Mouse (Mus musculus) layer of hippocampus, adult 2 months (tissue): ENCODE data around the gene Blvra. TPM values are rescaled to one million over a fixed set of nuclear protein-coding genes. Genes with fewer than 3 reads are reported as not detected.
"Not testable (repeated sequence)": the region's sequence is repeated elsewhere in the genome, so short reads cannot be mapped to it uniquely, and the experiment has no call there.

Source experiments
- DNase-seq, 2 experiments: peaks; one replicate each; pipeline ENCODE4 v3.0.0; 2022; ENCODE audit warnings: low spot score in 2 of 2
- H3K27ac ChIP-seq: fragments of 200-600 bp; 2 replicates; pipeline ENCODE4 v1.8.1; 2022
- H3K4me3 ChIP-seq: fragments of 200-600 bp; 2 replicates; pipeline ENCODE4 v1.8.1; 2022; ENCODE audit warnings: mild to moderate bottlenecking
- CTCF ChIP-seq: fragments of 200-600 bp; conservative IDR thresholded peaks from 2 replicates; pipeline ENCODE4 v1.8.1; 2022; ENCODE audit warnings: antibody characterized with exemption, mild to moderate bottlenecking, moderate library complexity
- total RNA-seq, 2 experiments: library from RNA; stranded (reverse); gene quantifications; 2 replicates each; pipeline ENCODE4 v1.2.3; 2021

Gene Blvra
- total RNA-seq, 2 experiments from 2014 or later = 17.3 to 20.2 TPM

DNA sequence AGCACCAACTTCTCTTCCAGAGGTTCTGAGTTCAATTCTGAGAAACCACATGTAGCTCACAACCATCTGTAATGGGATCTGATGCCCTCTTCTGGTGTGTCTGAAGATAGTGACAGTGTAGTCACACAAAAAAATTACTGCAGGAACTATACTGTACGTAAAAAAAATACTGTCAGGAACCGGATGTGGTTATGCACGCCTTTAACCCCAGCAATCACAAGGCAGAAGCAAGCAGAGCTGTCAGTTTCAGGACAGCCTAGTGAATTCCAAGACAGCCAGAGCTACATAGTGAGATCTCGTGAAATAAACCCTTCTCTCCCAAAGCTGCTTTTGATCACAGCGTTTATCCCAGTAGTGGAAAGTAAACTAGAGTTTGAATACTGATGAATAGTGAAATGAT is 15.8 kb downstream of the Blvra start:
- DNase-seq = no peak
- TF ChIP-seq CTCF = no peak
- H3K4me3 ChIP-seq = no peak overlapping the region
- H3K27ac ChIP-seq = no peak overlapping the region

DNA sequence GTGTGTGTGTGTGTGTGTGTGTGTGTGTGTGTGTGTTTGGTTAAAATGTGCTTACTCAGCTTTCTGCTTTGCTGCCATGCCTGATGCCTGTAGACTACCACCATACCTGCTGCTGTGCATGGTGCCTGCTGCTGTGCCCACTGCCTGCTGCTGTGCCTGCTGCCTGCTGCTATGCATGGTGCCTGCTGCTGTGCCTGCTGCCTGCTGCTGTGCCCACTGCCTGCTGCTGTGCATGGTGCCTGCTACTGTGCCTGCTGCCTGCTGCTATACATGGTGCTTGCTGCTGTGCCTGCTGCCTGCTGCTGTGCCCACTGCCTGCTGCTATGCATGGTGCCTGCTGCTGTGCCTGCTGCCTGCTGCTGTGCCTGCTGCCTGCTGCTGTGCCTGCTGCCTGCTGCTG is 19.7 kb downstream of the Blvra start:
- H3K27ac ChIP-seq, DNase-seq, H3K4me3 ChIP-seq: not testable (repeated sequence)

DNA sequence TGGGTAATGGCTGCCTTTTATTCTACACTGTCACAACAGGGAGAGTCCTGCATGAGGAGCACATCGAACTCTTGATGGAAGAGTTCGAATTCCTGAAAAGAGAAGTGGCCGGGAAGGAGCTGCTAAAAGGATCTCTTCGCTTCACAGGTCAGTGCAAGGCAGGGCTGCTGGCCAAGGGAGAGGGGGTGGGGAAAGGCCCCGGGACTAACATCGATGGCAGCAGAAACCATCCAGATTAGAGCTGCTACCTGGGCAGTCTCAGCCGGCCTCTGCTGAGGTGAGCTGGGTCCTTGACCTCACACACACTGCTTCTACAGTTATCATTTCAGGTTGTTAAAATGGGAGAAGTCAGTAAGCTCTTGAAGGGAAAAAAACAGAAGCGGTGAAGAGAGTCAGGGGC is 21.5 kb downstream of the Blvra start:
- Histone ChIP-seq H3K27ac (no peak overlapping the region), H3K4me3 (no peak overlapping the region)
- TF ChIP-seq CTCF = no peak
- DNase-seq = no peak

DNA sequence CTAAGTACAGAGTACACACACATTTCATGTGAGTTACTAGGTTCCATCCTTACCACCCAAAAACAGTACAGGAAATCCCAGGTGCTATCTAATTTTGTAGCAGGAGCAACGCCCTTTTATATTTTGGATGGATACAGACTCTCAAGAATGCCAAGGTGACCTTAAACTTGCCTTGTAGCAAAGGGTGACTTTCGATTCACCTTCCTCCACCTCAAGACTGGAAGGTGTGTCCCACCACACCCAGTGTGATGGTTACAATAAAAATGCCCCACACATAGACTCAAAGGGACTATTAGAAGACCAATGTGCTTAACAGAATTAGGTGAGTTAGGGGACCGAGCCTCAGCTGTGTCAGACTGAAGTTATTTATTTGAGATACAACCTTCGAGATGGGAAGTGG is 38.5 kb downstream of the Blvra start:
- Histone ChIP-seq H3K27ac (no peak overlapping the region), H3K4me3 (no peak overlapping the region)
- DNase-seq = no peak
- no peak for TF ChIP-seq CTCF

DNA sequence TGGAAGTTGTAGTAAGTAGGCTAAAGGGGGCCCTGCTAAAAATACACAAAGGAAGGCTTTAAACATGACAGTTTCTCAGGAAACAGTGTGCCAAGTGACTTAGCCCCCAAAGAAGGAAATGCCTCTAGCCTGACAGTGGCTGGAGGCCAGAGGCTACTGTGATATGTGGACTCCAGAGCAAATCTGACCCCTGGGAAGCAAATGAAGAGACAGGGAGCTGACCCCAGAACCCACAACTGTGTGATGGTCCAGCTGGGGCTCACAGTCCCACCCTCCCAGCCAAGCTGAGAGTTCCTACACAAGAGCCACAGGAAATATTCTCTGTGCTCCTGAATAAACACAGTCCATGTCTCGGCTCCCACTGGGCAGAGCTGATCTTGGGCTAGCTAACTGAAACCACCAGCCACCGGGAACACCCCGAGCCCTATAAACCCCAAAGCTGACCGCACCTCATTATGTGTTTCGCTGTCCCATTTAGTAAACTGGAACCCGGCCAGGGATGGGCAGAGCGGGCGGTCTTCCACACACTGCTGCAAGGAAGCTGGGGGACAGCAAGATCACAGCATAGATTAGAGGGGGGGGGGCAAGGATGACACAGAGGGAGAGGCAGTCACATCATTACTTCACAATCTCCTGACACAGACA is 51.2 kb downstream of the Blvra start:
- no peak overlapping the region for H3K4me3 ChIP-seq
- peak overlapping the region; percentile 39; the same call in 1 of the 2 replicates for H3K27ac ChIP-seq
- no peak for TF ChIP-seq CTCF
- no peak for DNase-seq

DNA sequence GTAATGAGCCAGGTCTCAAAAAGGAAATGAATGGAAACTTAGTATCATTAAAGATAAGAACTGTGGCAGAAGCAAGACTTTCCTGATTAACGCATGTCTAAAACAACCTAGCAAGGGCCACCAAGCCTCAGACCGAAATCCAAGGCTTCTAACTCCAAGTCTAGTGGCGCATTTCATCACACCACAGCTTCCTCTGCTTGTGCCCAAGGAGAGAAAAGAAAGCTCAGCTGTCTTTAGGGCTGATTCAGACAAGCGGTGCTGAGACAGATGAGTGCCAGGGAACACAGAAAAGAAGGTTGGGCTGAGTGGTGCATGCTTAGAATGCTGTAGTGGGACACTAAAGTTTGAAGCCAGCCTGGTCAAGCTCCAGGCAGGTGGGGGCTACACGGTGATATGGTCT is 58.5 kb downstream of the Blvra start:
- TF ChIP-seq CTCF = no peak
- H3K27ac ChIP-seq = no peak overlapping the region
- no peak for DNase-seq
- H3K4me3 ChIP-seq = no peak overlapping the region

DNA sequence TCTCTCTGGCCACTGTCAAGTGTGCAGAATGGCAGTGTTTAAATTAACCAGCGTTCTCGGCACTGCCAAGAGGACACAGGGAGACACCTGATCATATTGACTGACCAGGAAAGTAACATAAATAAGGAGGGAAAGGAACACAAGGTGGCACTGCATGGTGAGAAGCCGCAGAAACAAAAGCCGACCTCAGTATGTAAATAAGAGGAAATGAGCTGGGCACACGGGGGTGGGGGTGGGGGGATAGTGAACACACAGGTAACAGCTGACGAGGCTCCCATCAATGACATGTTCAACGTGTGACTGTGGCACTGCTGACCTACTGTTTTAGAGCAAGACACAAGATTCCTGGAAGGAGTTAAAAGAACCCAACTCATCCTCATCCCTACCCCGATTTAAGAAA is 60.9 kb downstream of the Blvra start:
- Histone ChIP-seq H3K27ac (no peak overlapping the region), H3K4me3 (no peak overlapping the region)
- no peak for DNase-seq
- no peak for TF ChIP-seq CTCF

DNA sequence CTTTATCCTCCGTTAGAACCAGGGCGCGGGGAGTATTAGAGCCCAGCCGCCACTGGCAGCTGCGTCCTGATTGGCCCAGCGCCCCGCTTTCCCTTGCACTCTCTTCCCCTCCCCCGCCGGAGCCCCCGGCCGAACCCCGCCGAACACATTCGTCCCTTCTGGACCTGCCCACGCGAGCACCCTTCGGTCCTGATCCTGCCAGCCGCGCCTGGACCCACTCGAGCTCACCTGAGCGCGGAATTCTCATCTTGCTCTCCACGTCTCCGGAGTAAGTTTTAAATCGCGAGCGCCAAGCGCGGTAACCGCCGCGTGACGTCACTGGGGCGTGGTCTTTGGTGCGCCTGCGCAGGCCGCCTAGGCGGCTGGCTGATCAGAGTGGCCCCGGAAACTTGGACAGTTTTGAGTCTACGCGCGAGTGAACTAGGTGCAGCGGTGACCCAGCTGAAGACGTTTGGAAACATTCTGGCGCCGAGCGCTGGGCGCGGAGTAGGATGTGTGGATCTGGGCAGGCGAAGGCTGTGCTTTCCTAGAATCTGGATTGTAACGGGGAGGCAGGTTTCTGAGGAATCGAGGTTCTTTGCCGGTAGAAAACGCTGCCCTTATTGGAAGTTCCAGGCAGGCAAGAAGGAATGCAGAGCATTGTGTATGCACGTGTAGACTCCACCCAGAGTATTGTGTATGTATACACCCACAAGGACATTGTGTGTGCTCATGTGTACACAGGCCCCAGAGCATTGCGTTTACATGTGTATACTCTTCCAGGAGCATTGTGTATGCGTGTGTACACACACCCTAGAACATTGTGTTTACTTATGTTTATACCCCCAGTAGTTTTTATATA is 63.4 kb downstream of the Blvra start, which contains the start of gene Ncaph:
Gene Ncaph (minus strand): TSS at position 334 of the 841 bp plus-strand sequence.
- Histone ChIP-seq H3K27ac (peak within 1 kb of the TSS; percentile 84), H3K4me3 (peak within 1 kb of the TSS; percentile 57)
- peak; percentile 81 to 94 for DNase-seq
- TF ChIP-seq CTCF = no peak

DNA sequence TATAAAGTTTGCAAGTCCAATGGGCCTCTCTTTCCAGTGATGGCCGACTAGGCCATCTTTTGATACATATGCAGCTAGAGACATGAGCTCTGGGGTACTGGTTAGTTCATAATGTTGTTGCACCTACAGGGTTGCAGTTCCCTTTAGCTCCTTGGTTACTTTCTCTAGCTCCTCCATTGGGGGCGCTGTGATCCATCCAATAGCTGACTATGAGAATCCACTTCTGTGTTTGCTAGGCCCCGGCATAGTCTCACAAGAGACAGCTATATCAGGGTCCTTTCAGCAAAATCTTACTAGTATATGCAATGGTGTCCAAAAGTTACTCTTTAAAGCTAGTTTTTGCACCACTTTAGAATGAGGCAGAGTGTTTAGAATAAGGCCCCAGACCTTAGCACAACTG is 64.8 kb downstream of the Blvra start:
- DNase-seq, H3K4me3 ChIP-seq, H3K27ac ChIP-seq: not testable (repeated sequence)
- TF ChIP-seq CTCF = peak; percentile 40

DNA sequence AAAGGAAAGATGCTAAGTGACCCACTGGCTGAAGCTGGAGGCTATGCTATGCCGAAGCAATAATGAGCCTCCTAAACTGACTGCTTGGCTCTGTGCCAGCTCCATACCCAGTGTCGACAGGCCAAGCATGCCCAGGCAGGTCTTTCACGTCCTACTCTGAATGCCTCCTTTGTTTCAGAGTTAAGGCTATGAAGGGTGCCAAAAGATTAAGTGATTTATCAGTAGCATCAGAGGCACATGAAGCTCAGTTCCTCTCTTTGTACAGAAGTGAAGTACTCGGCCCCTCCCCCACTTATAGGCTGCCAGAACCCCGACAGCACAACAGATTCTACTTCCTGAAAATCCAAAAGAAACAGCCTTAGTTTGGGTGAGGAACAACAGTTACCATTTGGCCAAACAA is 66.5 kb downstream of the Blvra start:
- no peak for DNase-seq
- Histone ChIP-seq H3K27ac (no peak overlapping the region; the same call in 1 of the 2 replicates), H3K4me3 (no peak overlapping the region)
- no peak for TF ChIP-seq CTCF

DNA sequence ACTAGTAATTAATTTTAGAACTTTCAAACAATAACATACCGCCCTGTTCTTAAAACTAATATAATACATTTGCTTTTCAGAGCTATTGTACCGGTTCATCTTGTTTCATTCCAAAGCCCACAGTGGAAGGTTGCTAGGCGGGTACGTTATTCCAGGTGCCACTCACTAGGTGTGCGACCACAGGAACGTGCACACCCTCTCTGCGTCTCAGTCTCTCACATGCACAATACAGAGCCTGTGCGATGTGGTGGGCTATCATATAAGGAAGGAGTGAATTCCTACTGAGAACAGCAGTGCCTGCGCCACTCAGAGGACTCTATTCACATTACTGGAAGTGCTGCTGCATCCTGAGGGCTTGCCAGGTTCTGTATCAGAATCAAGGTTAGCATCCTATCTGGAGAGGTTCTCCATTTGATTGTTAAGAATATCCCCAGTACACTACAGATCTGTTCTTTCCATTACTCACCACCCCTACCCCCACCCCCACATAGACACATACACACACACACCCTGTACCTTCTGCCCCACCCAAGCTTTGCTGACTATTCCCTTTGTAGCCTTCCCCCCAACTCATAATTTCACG is 67.5 kb downstream of the Blvra start:
- DNase-seq = no peak
- no peak overlapping the region for H3K4me3 ChIP-seq
- no peak for TF ChIP-seq CTCF
- H3K27ac ChIP-seq = no peak overlapping the region

DNA sequence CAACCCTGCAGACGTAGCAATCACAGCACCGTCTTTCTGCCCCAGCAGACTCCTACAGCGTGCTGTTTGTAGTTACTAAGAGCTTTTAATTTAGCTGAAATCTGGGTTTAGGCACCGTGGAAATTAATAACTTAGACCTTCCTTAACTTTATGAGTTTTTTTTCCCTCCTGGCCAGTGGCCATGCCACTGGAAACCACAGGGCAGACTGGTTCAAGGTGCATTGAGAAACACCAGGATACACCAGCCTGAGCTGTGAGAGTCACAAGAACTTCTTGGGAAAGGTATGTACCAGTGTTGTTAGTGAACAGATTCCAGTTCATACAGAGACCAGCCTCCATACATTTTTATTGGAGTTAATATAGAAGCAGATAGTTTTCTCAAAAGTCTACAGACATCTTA is 68.0 kb downstream of the Blvra start:
- Histone ChIP-seq H3K4me3 (no peak overlapping the region), H3K27ac (no peak overlapping the region)
- no peak for DNase-seq
- TF ChIP-seq CTCF = no peak

DNA sequence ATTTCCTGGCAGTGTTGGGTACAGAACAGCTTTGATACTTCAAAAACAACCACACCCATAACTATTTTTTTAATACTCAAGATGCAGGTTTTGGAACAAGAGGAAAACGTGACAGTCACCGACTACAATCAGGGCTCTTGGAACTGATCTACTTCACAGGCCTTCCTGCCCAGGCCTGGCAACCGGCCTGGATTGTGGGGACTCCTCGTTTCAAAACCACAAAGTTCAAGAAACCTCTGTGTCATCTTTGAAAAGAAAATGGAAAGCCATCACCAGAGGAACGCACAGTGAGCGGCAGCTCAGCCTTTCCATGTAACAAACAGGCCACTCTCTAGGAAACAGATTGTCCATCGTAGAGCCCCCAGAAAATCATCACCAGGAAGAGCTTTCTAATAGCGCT is 68.6 kb downstream of the Blvra start:
- DNase-seq = no peak
- Histone ChIP-seq H3K4me3 (no peak overlapping the region), H3K27ac (no peak overlapping the region)
- no peak for TF ChIP-seq CTCF
